Mouse (Mus musculus) CD4-positive naive resting alpha-beta T cell, adult 57 days (primary cell): ENCODE results near the gene Gm11213. TPM values are rescaled to one million over a fixed set of nuclear protein-coding genes. Genes with fewer than 3 reads are reported as not detected.

Experiments used
- total RNA-seq: library from RNA; stranded (reverse); gene quantifications from one replicate; pipeline ENCODE4 v1.2.4, GENCODE M21; 2023

Gene Gm11213
- not detected for total RNA-seq

GRCm38 (mm10) chr4:63604945-63605344 lies at the start of gene Gm11213:
TSS of gene Gm11213 (minus strand) at chr4:63605261.

GRCm38 (mm10) chr4:63622378-63622835 lies 17.3 kb upstream of the Gm11213 start, which contains the start of gene Tex48:
TSS of gene Tex48 (minus strand) at chr4:63622428.

GRCm38 (mm10) chr4:63558407-63559081 lies 46.5 kb downstream of the Gm11213 start, which contains the start of gene Tmem268:
TSS of gene Tmem268 (plus strand) at chr4:63558781.

Other genes with a start within 250 kb of the Gm11213 start
- gene Orm3, start 249.1 kb downstream of the Gm11213 start, total RNA-seq, result not detected
- not detected for gene Orm2, start 242.8 kb downstream of the Gm11213 start, total RNA-seq
- 342 TPM for gene Akna, start 201.9 kb downstream of the Gm11213 start, total RNA-seq
- gene Whrn, start 109.3 kb downstream of the Gm11213 start, total RNA-seq, result 14.7 TPM
- gene Atp6v1g1, start 60.5 kb downstream of the Gm11213 start, total RNA-seq, result 66.6 TPM
- gene Tmem268, start 46.5 kb downstream of the Gm11213 start, total RNA-seq, result 19.1 TPM
- not detected for gene Tex48, start 17.2 kb upstream of the Gm11213 start, total RNA-seq
- not detected for gene Gm11214, start 58.1 kb upstream of the Gm11213 start, total RNA-seq
- gene Tnfsf15, start 139.9 kb upstream of the Gm11213 start, total RNA-seq, result not detected